Mouse (Mus musculus) neural tube, embryonic 13.5 days (tissue): Measurements from ENCODE around the gene Lipt2. TPM values are rescaled to one million over a fixed set of nuclear protein-coding genes. Genes with fewer than 3 reads are reported as not detected.

Source experiments
- ATAC-seq: fragments of 200-750 bp; cut with Nextera tagmentation; 2 replicates; pipeline ENCODE4 v1.8.0; 2017; ENCODE audit warnings: low read depth, mild to moderate bottlenecking, moderate TSS enrichment, moderate library complexity
- H3K27ac ChIP-seq: fragments of 300-500 bp; sonication (generic); replicated peaks from 2 replicates; pipeline ENCODE4 v1.5.1; 2015; ENCODE audit warnings: moderate library complexity, mild to moderate bottlenecking, inconsistent platforms
- H3K27me3 ChIP-seq: fragments of 300-500 bp; sonication (generic); 2 replicates; pipeline ENCODE4 v1.6.1; 2015; ENCODE audit warnings: mild to moderate bottlenecking, inconsistent platforms
- H3K36me3 ChIP-seq: fragments of 300-500 bp; sonication (generic); 2 replicates; pipeline ENCODE4 v1.6.1; 2015; ENCODE audit warnings: mild to moderate bottlenecking, inconsistent platforms
- H3K4me1 ChIP-seq: fragments of 300-500 bp; sonication (generic); replicated peaks from 2 replicates; pipeline ENCODE4 v1.6.1; 2015; ENCODE audit warnings: inconsistent platforms
- H3K4me2 ChIP-seq: fragments of 300-500 bp; sonication (generic); 2 replicates; pipeline ENCODE4 v1.6.1; 2015; ENCODE audit warnings: inconsistent platforms, mild to moderate bottlenecking, moderate library complexity
- H3K4me3 ChIP-seq: fragments of 300-500 bp; sonication (generic); 2 replicates; pipeline ENCODE4 v1.5.1; 2015; ENCODE audit warnings: mild to moderate bottlenecking, inconsistent platforms
- H3K9ac ChIP-seq: fragments of 300-500 bp; sonication (generic); 2 replicates; pipeline ENCODE4 v1.6.1; 2015; ENCODE audit warnings: moderate library complexity, mild to moderate bottlenecking, inconsistent platforms
- H3K9me3 ChIP-seq: fragments of 300-500 bp; sonication (generic); 2 replicates; pipeline ENCODE4 v1.6.1; 2016; ENCODE audit warnings: inconsistent platforms
- WGBS: fragments of 180-500 bp; shearing (Covaris S2); methylation state at CpG from one replicate; pipeline ENCODE4 v1.1.7; 2015; 5-methylcytosine and 5-hydroxymethylcytosine counted together
- polyA plus RNA-seq: library from polyadenylated mRNA; unstranded; fragments of >200 nt; fragmentation: Nextera tagmentation; extraction: Ambion mirVana; gene quantifications from 2 replicates; pipeline ENCODE4 v1.2.1, GENCODE M21; 2015

Lipt2 gene
- polyA plus RNA-seq, 1 experiment from 2014 or later = 19.5 TPM

DNA sequence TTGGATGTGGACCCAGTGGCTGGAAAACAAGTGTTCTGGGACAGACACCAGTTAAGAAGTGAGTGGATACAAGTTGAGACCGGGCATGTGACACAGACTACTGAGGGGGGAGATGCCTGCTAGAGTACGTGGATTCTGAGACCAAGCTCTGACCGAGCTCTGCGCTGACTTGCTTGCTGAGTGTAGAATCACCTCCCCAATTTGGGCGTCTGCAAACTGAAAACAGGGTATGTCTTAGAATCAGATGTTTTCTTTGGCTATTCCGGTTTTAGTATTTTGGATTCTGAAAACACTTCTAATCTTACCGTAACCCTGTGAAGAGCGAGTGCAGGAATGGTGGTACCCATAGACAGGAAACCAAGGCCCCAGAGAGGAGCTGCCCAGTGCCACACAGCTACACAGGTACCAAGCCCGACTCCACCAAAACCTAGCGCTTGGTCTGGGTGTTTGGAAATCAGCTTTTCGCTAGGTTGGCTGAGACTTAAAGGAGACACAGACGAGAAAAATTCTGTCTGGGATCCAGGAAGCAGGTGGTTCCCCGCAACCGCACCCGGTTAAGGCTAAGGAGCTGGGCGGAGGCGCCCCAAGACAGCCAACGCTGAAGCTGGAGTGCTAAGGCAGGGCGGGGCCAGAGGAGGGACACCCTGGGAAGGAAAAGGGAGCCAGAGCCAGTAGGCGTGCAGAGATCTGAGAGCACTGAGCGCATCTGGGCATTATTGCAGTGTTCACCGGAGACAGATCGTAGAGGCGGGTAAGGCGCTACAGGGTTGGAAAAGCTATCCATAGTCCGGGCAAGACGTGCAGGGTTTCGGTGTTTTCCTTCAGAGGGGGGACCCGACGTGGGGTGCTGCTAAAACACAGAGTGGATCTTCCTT lies 19.2 kb downstream of the Lipt2 start:
- Histone ChIP-seq H3K4me1 (peaks cover 10% of the 10 kb centered on the region), H3K4me3 (peak overlapping the region; percentile 33), H3K9ac (peak overlapping the region; percentile 41), H3K36me3 (no peaks in the 10 kb centered on the region), H3K27ac (no peak overlapping the region), H3K4me2 (peak overlapping the region; percentile 63), H3K9me3 (no peaks in the 10 kb centered on the region), H3K27me3 (peaks cover 56% of the 10 kb centered on the region)
- WGBS = 9% methylated on average over 30 of the region's 30 CpGs
- no peak; the same call in 1 of the 2 replicates for ATAC-seq

GRCm38 (mm10) chr7:100178891-100179233 lies 19.8 kb downstream of the Lipt2 start:
- Histone ChIP-seq H3K9me3 (no peaks in the 10 kb centered on the region), H3K4me2 (peak overlapping the region; percentile 63), H3K9ac (peak overlapping the region; percentile 41), H3K36me3 (no peaks in the 10 kb centered on the region), H3K4me3 (peak overlapping the region; percentile 33), H3K27ac (no peak overlapping the region), H3K27me3 (peaks cover 56% of the 10 kb centered on the region), H3K4me1 (peaks cover 10% of the 10 kb centered on the region)
- 3% methylated on average over 15 of the region's 15 CpGs for WGBS
- peak; percentile 40; the same call in 1 of the 2 replicates for ATAC-seq

GRCm38 (mm10) chr7:100179394-100179793 lies 20.3 kb downstream of the Lipt2 start:
- WGBS = 73% methylated on average over 7 of the region's 7 CpGs
- no peak for ATAC-seq
- H3K27me3 ChIP-seq = peaks cover 56% of the 10 kb centered on the region
- H3K4me1 ChIP-seq = peaks cover 10% of the 10 kb centered on the region
- no peak overlapping the region for H3K9ac ChIP-seq
- H3K27ac ChIP-seq = no peak overlapping the region
- no peaks in the 10 kb centered on the region for H3K9me3 ChIP-seq
- no peak overlapping the region for H3K4me3 ChIP-seq
- no peaks in the 10 kb centered on the region for H3K36me3 ChIP-seq
- H3K4me2 ChIP-seq = peak overlapping the region; percentile 63; the same call in 1 of the 2 replicates

DNA sequence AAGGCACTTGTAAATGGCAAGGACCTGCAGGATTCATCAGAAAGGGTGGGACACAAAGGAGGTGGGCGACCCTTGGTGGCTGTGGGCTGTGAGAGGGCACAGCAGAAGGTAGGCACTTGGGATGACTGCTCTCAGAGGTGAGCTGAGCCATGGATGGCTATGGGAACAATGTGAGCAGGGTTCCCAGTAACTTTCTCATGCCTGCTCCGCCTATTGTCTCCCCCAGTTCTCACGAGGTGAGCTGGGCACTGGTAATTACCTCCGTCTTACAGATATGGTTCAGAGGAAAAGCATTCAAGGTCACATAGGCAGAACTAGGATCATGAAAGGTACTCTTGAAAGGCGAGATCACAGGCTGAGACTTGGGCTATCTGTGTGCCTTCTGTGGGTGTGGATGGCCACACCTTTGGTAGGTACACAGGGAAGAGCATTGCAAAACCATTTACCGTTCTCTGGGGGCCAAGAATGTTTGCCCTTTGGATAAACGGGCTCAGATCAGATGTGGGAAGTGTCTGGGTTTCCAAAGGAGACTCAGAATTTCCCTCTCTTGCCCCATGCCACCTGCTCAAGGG lies 20.8 kb downstream of the Lipt2 start:
- H3K27ac ChIP-seq = no peak overlapping the region
- H3K9ac ChIP-seq = no peak overlapping the region
- H3K27me3 ChIP-seq = peaks cover 56% of the 10 kb centered on the region
- no peak overlapping the region for H3K4me3 ChIP-seq
- peaks cover 10% of the 10 kb centered on the region for H3K4me1 ChIP-seq
- no peak for ATAC-seq
- no peaks in the 10 kb centered on the region for H3K9me3 ChIP-seq
- no peak overlapping the region for H3K4me2 ChIP-seq
- H3K36me3 ChIP-seq = no peaks in the 10 kb centered on the region
- WGBS = 70% methylated on average over 7 of the region's 7 CpGs

DNA sequence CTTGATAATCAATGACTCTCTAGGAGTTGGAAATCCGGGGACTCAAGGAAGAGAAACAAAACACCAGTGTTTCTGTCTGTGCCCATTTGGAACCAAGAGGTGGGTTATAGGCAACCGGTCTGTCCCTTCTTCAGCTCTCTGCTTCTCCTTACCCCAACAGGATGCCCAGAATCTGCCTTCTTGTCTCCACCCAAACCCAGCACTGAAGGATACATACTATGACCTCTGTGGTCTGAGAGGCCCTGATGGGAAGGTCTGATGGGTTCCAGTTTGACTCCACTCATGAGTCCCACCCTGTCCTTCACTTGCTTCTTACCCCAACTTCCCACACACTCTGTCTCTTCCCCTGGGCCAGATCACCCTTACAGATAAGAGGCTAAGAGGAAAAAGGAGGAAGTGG lies 22.1 kb downstream of the Lipt2 start:
- 81% methylated on average over 2 of the region's 2 CpGs for WGBS
- no peak for ATAC-seq
- Histone ChIP-seq H3K4me3 (no peak overlapping the region), H3K9ac (no peak overlapping the region), H3K4me1 (peaks cover 10% of the 10 kb centered on the region), H3K4me2 (no peak overlapping the region), H3K27me3 (peaks cover 51% of the 10 kb centered on the region), H3K9me3 (no peaks in the 10 kb centered on the region), H3K27ac (no peak overlapping the region), H3K36me3 (no peaks in the 10 kb centered on the region)

DNA sequence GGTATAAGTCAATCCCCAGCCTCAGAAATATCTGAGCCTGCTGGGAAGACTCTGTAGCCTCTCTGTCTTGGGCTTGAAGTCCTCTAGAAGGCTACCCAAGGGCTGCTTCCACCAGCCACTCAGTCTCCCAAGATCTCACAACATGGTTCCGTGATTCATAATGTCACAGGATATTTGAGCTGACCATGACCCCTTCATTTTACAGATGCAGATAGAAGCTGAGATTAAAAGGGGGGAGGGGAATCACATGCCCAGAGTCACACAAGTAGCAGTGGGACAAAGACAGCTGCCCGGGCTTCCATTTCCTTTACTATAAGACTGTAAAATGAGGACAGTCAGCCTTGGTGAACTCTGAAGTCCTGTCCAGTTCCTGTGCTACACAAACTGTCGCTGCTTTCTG lies 22.5 kb downstream of the Lipt2 start:
- ATAC-seq = no peak
- Histone ChIP-seq H3K4me2 (no peak overlapping the region), H3K27me3 (peaks cover 47% of the 10 kb centered on the region), H3K4me3 (no peak overlapping the region), H3K36me3 (no peaks in the 10 kb centered on the region), H3K9me3 (no peaks in the 10 kb centered on the region), H3K4me1 (peaks cover 10% of the 10 kb centered on the region), H3K9ac (no peak overlapping the region), H3K27ac (no peak overlapping the region)
- 75% methylated on average over 3 of the region's 3 CpGs for WGBS

GRCm38 (mm10) chr7:100182388-100182787 lies 23.3 kb downstream of the Lipt2 start:
- Histone ChIP-seq H3K27ac (no peak overlapping the region), H3K4me3 (no peak overlapping the region), H3K36me3 (no peaks in the 10 kb centered on the region), H3K9me3 (no peaks in the 10 kb centered on the region), H3K4me2 (no peak overlapping the region), H3K9ac (no peak overlapping the region), H3K4me1 (peaks cover 10% of the 10 kb centered on the region), H3K27me3 (peaks cover 39% of the 10 kb centered on the region)
- no peak for ATAC-seq
- WGBS = 70% methylated on average over 3 of the region's 3 CpGs

DNA sequence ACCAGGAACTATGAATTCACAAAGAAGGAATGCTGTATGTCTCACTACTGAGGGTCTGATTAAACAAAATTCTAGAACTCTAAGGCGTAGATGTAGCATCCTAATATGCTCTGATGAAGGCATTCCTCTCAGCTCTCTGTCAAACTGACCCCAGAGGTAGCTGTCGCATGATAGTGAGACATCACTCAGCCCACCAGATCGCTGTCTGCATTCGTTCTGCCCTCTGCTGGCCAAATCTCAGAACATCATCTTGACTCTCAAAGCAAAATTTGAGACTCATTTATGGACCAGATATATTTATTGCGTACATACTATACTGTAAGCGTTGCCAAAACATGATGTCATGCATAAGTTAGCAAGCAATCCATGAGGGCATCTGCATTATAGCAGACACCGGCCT lies 28.5 kb downstream of the Lipt2 start:
- Histone ChIP-seq H3K4me3 (no peak overlapping the region), H3K27ac (no peak overlapping the region), H3K9me3 (no peaks in the 10 kb centered on the region), H3K4me2 (no peak overlapping the region), H3K36me3 (no peaks in the 10 kb centered on the region), H3K4me1 (no peaks in the 10 kb centered on the region), H3K9ac (no peak overlapping the region), H3K27me3 (peaks cover 4% of the 10 kb centered on the region; the same call in 1 of the 2 replicates)
- 30% methylated on average over 7 of the region's 7 CpGs for WGBS
- no peak for ATAC-seq

GRCm38 (mm10) chr7:100190167-100190566 lies 31.1 kb downstream of the Lipt2 start:
- Histone ChIP-seq H3K27ac (no peak overlapping the region), H3K27me3 (peaks cover 4% of the 10 kb centered on the region), H3K36me3 (no peaks in the 10 kb centered on the region), H3K9me3 (no peaks in the 10 kb centered on the region), H3K9ac (no peak overlapping the region), H3K4me2 (no peak overlapping the region), H3K4me1 (no peaks in the 10 kb centered on the region), H3K4me3 (no peak overlapping the region)
- 31% methylated on average over 4 of the region's 4 CpGs for WGBS
- ATAC-seq = no peak

DNA sequence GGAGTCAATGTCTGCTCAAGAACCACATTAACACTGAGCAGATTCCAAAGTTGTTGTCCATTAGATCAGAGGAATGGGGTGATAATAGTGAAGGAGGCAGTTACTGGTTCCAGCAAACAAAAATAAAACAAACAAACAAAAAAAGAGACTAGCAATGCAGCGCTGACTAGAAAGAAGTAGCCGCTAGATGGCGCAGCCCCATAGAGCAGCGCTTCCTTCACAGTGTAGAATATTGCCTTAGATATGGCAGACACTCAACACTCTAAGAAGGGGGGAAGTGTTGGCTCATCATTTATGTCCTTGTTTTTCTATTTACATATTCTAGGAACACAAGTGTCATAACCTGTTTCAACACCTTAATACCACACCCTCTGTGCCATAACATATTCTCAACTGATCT lies 31.7 kb downstream of the Lipt2 start:
- Histone ChIP-seq H3K27ac (no peak overlapping the region), H3K27me3 (peaks cover 4% of the 10 kb centered on the region), H3K9ac (no peak overlapping the region), H3K4me3 (no peak overlapping the region), H3K4me1 (no peaks in the 10 kb centered on the region), H3K4me2 (no peak overlapping the region), H3K9me3 (no peaks in the 10 kb centered on the region), H3K36me3 (no peaks in the 10 kb centered on the region)
- WGBS = 6% methylated on average over 4 of the region's 4 CpGs
- peak; percentile 71 for ATAC-seq

GRCm38 (mm10) chr7:100201191-100201590 lies 42.1 kb downstream of the Lipt2 start:
- H3K4me1 ChIP-seq = no peaks in the 10 kb centered on the region
- H3K4me3 ChIP-seq = no peak overlapping the region
- H3K27ac ChIP-seq = no peak overlapping the region
- no peaks in the 10 kb centered on the region for H3K36me3 ChIP-seq
- no peak overlapping the region for H3K9ac ChIP-seq
- no peak overlapping the region for H3K4me2 ChIP-seq
- ATAC-seq = no peak
- WGBS = 88% methylated on average over 3 of the region's 3 CpGs
- H3K9me3 ChIP-seq = no peaks in the 10 kb centered on the region
- no peaks in the 10 kb centered on the region for H3K27me3 ChIP-seq

- H3K36me3 ChIP-seq = no peaks in the 10 kb centered on the region
- no peak overlapping the region for H3K4me2 ChIP-seq
- H3K9ac ChIP-seq = no peak overlapping the region
- H3K4me3 ChIP-seq = no peak overlapping the region
- H3K9me3 ChIP-seq = no peaks in the 10 kb centered on the region
- WGBS = 65% methylated on average over 3 of the region's 3 CpGs
- H3K27me3 ChIP-seq = no peaks in the 10 kb centered on the region
- no peaks in the 10 kb centered on the region for H3K4me1 ChIP-seq
- H3K27ac ChIP-seq = no peak overlapping the region
- ATAC-seq = no peak
Observed at GRCm38 (mm10) chr7:100203616-100204015, 44.5 kb downstream of the Lipt2 start.
